16 mouse cellular contexts compared by ENCODE assay signal in the genomic region with DNA sequence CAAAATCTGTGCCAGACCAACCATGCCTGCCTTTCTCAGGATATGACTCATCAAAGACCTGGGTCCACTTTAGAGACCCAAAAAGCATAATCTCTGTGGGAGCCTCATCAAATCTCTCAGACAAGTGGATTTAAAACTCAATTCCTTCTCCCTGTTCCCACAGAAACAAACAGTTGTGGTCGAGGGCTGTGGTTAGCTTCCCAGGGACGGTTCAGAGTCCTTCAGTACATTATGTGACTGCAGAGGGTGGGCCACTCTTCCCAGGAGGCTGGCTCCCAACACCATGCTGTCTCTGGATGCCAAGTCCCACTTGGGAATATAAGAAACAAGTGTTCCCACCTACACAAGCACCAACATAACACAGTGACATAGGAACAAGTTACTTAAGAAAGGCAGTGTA.
DNase-seq lines count a peak whose midpoint lies in the region; ATAC-seq and TF ChIP-seq lines count a peak whose summit lies in the region.
"Had no signal": no experiment of that assay in that cellular context is flagged by ENCODE, and none has a peak within 500 bp of the region (broad histone marks: within the 10 kb centered on the region; RNA-seq: fewer than 3 reads in every experiment).

No protein-coding gene starts in this region.

- no peak for TF ChIP-seq POLR2A in embryonic fibroblast, embryonic 13.5 days (IDR thresholded peaks at IDR 0.05; ENCODE audit: low read depth, low read length)

- DNase-seq in heart, adult 8-10 months (ENCODE audit: low spot score) = no peak
- DNase-seq in kidney, postnatal 0 days (ENCODE audit: low spot score) = peak; percentile 19
- DNase-seq in kidney, postnatal 25 days = no peak
- peak; percentile 21 for DNase-seq in 3134 (ENCODE audit: extremely low read depth, insufficient read length, low spot score)
- no peak for DNase-seq in cerebellum, postnatal 36 days
- no peak for DNase-seq in retina, postnatal 1 day
- DNase-seq: adrenal gland, adult 8-10 months; cerebellum, adult 11-12 months; liver; lung, adult 18-20 months had no signal

- peak overlapping the region; percentile 35; the same call in 1 of the 2 replicates for H3K4me2 ChIP-seq in heart, embryonic 14.5 days (ENCODE audit: low read length)
- H3K4me2 ChIP-seq in kidney, postnatal 0 days (ENCODE audit: low read length) = peak overlapping the region; percentile 30; the same call in 1 of the 2 replicates

- 28% methylated on average over 2 of the region's 2 CpGs for WGBS in heart, embryonic 14.5 days
- 17% methylated on average over 2 of the region's 2 CpGs for WGBS in kidney, postnatal 0 days

- H3K27me3 ChIP-seq in heart, embryonic 14.5 days (ENCODE audit: control insufficient read depth, insufficient read depth, low read length) = no peaks in the 10 kb centered on the region
- H3K27me3 ChIP-seq in kidney, postnatal 0 days (ENCODE audit: insufficient read depth, low read length) = no peaks in the 10 kb centered on the region
- H3K27me3 ChIP-seq: neural tube, embryonic 12.5 days had no signal

- TF ChIP-seq CTCF in kidney, postnatal 0 days (IDR thresholded peaks at IDR 0.05; ENCODE audit: low read depth) = no peak
- no peak for TF ChIP-seq CTCF in embryonic fibroblast, embryonic 13.5 days (IDR thresholded peaks at IDR 0.05; ENCODE audit: borderline replicate concordance, insufficient read depth, low read length)

- H3K4me3 ChIP-seq in heart, embryonic 14.5 days (ENCODE audit: control insufficient read depth in 1 of 2, insufficient read depth in 1 of 2, low read depth in 1 of 2, low read length in 2 of 2) = no peak overlapping the region
- H3K4me3 ChIP-seq in kidney, postnatal 0 days (replicated peaks; ENCODE audit: low read depth, low read length) = no peak overlapping the region
- no peak overlapping the region for H3K4me3 ChIP-seq in embryonic fibroblast, embryonic 13.5 days (ENCODE audit: insufficient read depth, low read length)
- H3K4me3 ChIP-seq: hindbrain, embryonic 10.5 days; neural tube, embryonic 12.5 days had no signal

- no peak for ATAC-seq in heart, embryonic 14.5 days (ENCODE audit: insufficient number of reproducible peaks, insufficient read depth, low FRiP score, low read depth)
- ATAC-seq in kidney, postnatal 0 days (replicated peaks; ENCODE audit: low FRiP score, low read depth) = no peak
- ATAC-seq: forebrain, embryonic 14.5 days; midbrain, embryonic 16.5 days had no signal

- H3K9me3 ChIP-seq in heart, embryonic 14.5 days (ENCODE audit: control insufficient read depth, low read length) = no peaks in the 10 kb centered on the region
- H3K9me3 ChIP-seq in kidney, postnatal 0 days (replicated peaks; ENCODE audit: low read length) = no peaks in the 10 kb centered on the region
- H3K9me3 ChIP-seq: hindbrain, embryonic 10.5 days; neural tube, embryonic 12.5 days had no signal

- peaks cover 8 to 25% of the 10 kb centered on the region in 2 experiments for H3K4me1 ChIP-seq in heart, embryonic 14.5 days (ENCODE audit: control insufficient read depth in 2 of 2, insufficient read depth in 2 of 2, low read length in 2 of 2)
- peaks cover 5% of the 10 kb centered on the region for H3K4me1 ChIP-seq in kidney, postnatal 0 days (replicated peaks; ENCODE audit: insufficient read depth, low read length)
- peaks cover 20% of the 10 kb centered on the region for H3K4me1 ChIP-seq in embryonic fibroblast, embryonic 13.5 days (ENCODE audit: control insufficient read depth, insufficient read depth, low read length)

- H3K36me3 ChIP-seq in heart, embryonic 14.5 days (ENCODE audit: control insufficient read depth, insufficient read depth, low read length) = 0 out of 2 replicates have a peak, but pooled peaks cover 2% of the 10 kb centered on the region
- H3K36me3 ChIP-seq in kidney, postnatal 0 days (ENCODE audit: insufficient read depth, low read length) = no peaks in the 10 kb centered on the region
- H3K36me3 ChIP-seq: hindbrain, embryonic 10.5 days; neural tube, embryonic 12.5 days had no signal

- no peak overlapping the region for H3K9ac ChIP-seq in heart, embryonic 14.5 days (ENCODE audit: low read length)
- H3K9ac ChIP-seq in kidney, postnatal 0 days (ENCODE audit: low read depth, low read length) = no peak overlapping the region
- H3K9ac ChIP-seq: neural tube, embryonic 12.5 days had no signal

- H3K27ac ChIP-seq in heart, embryonic 14.5 days (replicated peaks in 1 of 2; ENCODE audit: control insufficient read depth in 1 of 2, insufficient read depth in 1 of 2, low read depth in 2 of 2, low read length in 2 of 2) = peak overlapping the region in 1 of 2 experiments; percentile 20; a peak in 1 of 4 replicates
- H3K27ac ChIP-seq in kidney, postnatal 0 days = 0 out of 2 replicates have a peak overlapping the region, but pooled peaks have one; percentile 3
- peak overlapping the region; percentile 0 for H3K27ac ChIP-seq in embryonic fibroblast, embryonic 13.5 days (ENCODE audit: insufficient read depth, low read length)

Comparison
In these comparisons a context has a peak if more than half of its experiments do, and no peak if none do; other contexts are left out.
1. DNase-seq: peak in kidney, postnatal 0 days (single experiment) and 3134 (single experiment); none in heart, adult 8-10 months (single experiment), kidney, postnatal 25 days (0 of 2), cerebellum, postnatal 36 days (0 of 2) and retina, postnatal 1 day (single experiment).